Mouse (Mus musculus): ENCODE results near the gene Maml3. TPM values are rescaled to one million over a fixed set of nuclear protein-coding genes. Genes with fewer than 3 reads are reported as not detected.

Maml3 gene
- total and polyA plus RNA-seq, 3 experiments: 0.81 to 1.8 (median 0.98) TPM

DNA sequence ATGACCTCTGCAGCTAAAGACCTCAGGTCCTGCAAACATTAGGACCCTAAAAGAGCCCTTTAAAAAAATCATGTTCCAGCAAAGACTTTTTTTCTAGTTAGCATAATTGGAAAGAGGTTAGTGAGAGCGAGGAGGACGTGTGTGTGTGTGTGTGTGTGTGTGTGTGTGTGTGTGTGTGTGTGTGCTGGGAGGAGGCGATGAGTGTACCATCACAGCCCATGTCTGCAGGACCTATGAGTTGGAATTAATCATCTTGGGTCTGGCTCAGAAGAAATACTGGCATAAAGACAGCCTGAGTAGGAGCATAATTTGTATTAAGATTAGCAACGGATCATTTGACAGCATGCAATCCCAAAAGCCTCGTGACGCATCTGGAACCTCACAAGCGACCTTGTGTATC is 251.3 kb downstream of the Maml3 start:
- Histone ChIP-seq H3K4me3 (replicated peaks in 1 of 3; ENCODE audit: low read depth in 2 of 3, low read length in 2 of 3, poor library complexity in 1 of 3) (no peak overlapping the region), H3K4me2 (ENCODE audit: insufficient read depth, low read depth, poor library complexity, severe bottlenecking) (no peak overlapping the region), H3K27ac (ENCODE audit: insufficient read depth, low read depth) (no peak overlapping the region), H3K27me3 (replicated peaks) (no peaks in the 10 kb centered on the region), H3K36me3 (replicated peaks in 1 of 2; ENCODE audit: control insufficient read depth in 1 of 2, insufficient read depth in 1 of 2, low read length in 1 of 2) (peaks cover 0 to 7% of the 10 kb centered on the region in 2 experiments), H3K79me2 (replicated peaks; ENCODE audit: control insufficient read depth, extremely low read depth, insufficient read depth, poor library complexity, severe bottlenecking) (no peaks in the 10 kb centered on the region), H3K9ac (ENCODE audit: insufficient read depth, low read depth) (no peak overlapping the region), H3K9me3 (replicated peaks; ENCODE audit: low read length) (no peaks in the 10 kb centered on the region), H3K4me1 (ENCODE audit: control insufficient read depth in 1 of 2, insufficient read depth in 2 of 2) (peaks cover under 1 to 5% of the 10 kb centered on the region in 2 experiments; a peak in 3 of 4 replicates)
- in situ Hi-C loops (cut with MboI; ENCODE audit: low pct_ligation_motif_present, low pct_unique_long_range_greater_than_20kb, low sequenced_read_pairs) (no loop called here), dilution Hi-C loops (cut with MboI; ENCODE audit: extremely low pct_ligation_motif_present, extremely low pct_unique_long_range_greater_than_20kb, low sequenced_read_pairs) (no loop called here)
- no peak for DNase-seq (ENCODE audit: extremely low read depth)
- no peak for TF ChIP-seq ZNF384 (IDR thresholded peaks at IDR 0.05; ENCODE audit: low read depth, low read length)
- no peak for TF ChIP-seq USF2 (conservative IDR thresholded peaks at IDR 0.05; ENCODE audit: low read depth, low read length)

DNA sequence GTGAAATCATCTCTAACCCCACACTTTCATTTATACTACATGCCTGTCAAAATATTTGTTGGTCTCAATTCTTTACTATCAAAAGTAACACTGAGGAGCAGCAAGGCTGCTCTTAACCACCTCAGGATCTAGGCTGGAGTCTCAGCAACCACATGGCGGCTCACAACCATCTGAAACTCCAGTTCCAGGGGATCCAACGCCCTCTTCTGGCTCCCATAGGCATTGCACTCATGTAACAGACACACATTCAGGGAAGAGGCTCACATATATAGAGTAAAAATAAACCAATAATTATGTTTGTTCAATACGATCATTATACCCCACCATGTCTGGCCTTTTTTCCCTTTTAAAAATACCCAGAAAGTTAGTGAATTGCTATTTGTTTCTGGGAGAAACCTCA is 252.2 kb downstream of the Maml3 start:
- dilution Hi-C loops (cut with MboI; ENCODE audit: extremely low pct_ligation_motif_present, extremely low pct_unique_long_range_greater_than_20kb, low sequenced_read_pairs): no loop called here

DNA sequence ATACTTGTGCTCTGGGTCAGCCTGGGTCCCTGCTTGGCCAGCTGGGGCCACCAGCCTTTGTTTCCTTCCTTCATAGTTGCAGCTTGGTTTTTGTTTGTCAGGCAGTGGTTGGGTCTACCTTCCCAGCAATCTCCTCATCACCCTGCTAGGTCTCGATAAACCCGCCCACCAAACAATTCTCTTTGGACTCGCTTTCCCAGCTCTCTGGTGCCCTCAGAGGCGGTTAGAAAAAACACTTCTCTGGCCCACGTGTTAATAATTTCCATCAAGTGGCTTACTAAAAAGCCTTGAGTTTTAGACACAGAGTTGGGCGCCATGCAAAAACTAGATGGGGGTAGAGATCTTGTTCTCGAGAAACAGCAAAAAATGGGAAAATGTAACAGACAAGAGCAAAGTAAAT is 253.3 kb downstream of the Maml3 start:
- Histone ChIP-seq H3K36me3 (replicated peaks in 1 of 2; ENCODE audit: control insufficient read depth in 1 of 2, insufficient read depth in 1 of 2, low read length in 1 of 2) (peaks cover 0 to 7% of the 10 kb centered on the region in 2 experiments), H3K4me2 (ENCODE audit: insufficient read depth, low read depth, poor library complexity, severe bottlenecking) (no peak overlapping the region), H3K4me3 (replicated peaks in 1 of 3; ENCODE audit: low read depth in 2 of 3, low read length in 2 of 3, poor library complexity in 1 of 3) (no peak overlapping the region), H3K27ac (ENCODE audit: insufficient read depth, low read depth) (no peak overlapping the region), H3K4me1 (ENCODE audit: control insufficient read depth in 1 of 2, insufficient read depth in 2 of 2) (peaks cover 0 to 3% of the 10 kb centered on the region in 2 experiments; a peak in 1 of 4 replicates), H3K9ac (ENCODE audit: insufficient read depth, low read depth) (no peak overlapping the region), H3K9me3 (replicated peaks; ENCODE audit: low read length) (no peaks in the 10 kb centered on the region), H3K27me3 (replicated peaks) (no peaks in the 10 kb centered on the region), H3K79me2 (replicated peaks; ENCODE audit: control insufficient read depth, extremely low read depth, insufficient read depth, poor library complexity, severe bottlenecking) (no peaks in the 10 kb centered on the region)
- dilution Hi-C loops (cut with MboI; ENCODE audit: extremely low pct_ligation_motif_present, extremely low pct_unique_long_range_greater_than_20kb, low sequenced_read_pairs) (no loop called here), in situ Hi-C loops (cut with MboI; ENCODE audit: low pct_ligation_motif_present, low pct_unique_long_range_greater_than_20kb, low sequenced_read_pairs) (no loop called here)
- 0 out of 2 replicates have a peak, but pooled peaks have one; percentile 5 for TF ChIP-seq SMC3 (IDR thresholded peaks at IDR 0.05; ENCODE audit: low read depth, low read length)
- TF ChIP-seq MEF2A (IDR thresholded peaks at IDR 0.05; ENCODE audit: borderline replicate concordance, low read depth, low read length): no peak
- no peak for DNase-seq (ENCODE audit: extremely low read depth)

More for the DNA sequence above, 252.2 kb downstream of the Maml3 start:
- Histone ChIP-seq H3K4me3 (replicated peaks in 1 of 3; ENCODE audit: low read depth in 2 of 3, low read length in 2 of 3, poor library complexity in 1 of 3) (no peak overlapping the region), H3K27ac (ENCODE audit: insufficient read depth, low read depth) (no peak overlapping the region), H3K27me3 (replicated peaks) (no peaks in the 10 kb centered on the region), H3K4me2 (ENCODE audit: insufficient read depth, low read depth, poor library complexity, severe bottlenecking) (no peak overlapping the region), H3K4me1 (ENCODE audit: control insufficient read depth in 1 of 2, insufficient read depth in 2 of 2) (no peaks in the 10 kb centered on the region), H3K9me3 (replicated peaks; ENCODE audit: low read length) (no peaks in the 10 kb centered on the region), H3K9ac (ENCODE audit: insufficient read depth, low read depth) (no peak overlapping the region), H3K79me2 (replicated peaks; ENCODE audit: control insufficient read depth, extremely low read depth, insufficient read depth, poor library complexity, severe bottlenecking) (no peaks in the 10 kb centered on the region), H3K36me3 (replicated peaks in 1 of 2; ENCODE audit: control insufficient read depth in 1 of 2, insufficient read depth in 1 of 2, low read length in 1 of 2) (peaks cover 0 to 7% of the 10 kb centered on the region in 2 experiments)
- no peak for DNase-seq (ENCODE audit: extremely low read depth)
- TF ChIP-seq CTCF (conservative IDR thresholded peaks at IDR 0.05 in 1 of 2, IDR thresholded peaks at IDR 0.05 in 1 of 2; ENCODE audit: low read depth in 2 of 2, low read length in 2 of 2) (peak in 1 of 2 experiments; percentile 31; a peak in 2 of 4 replicates), ETS1 (conservative IDR thresholded peaks at IDR 0.05; ENCODE audit: low read depth, low read length) (no peak)
- in situ Hi-C loops (cut with MboI; ENCODE audit: low pct_ligation_motif_present, low pct_unique_long_range_greater_than_20kb, low sequenced_read_pairs): no loop called here

DNA sequence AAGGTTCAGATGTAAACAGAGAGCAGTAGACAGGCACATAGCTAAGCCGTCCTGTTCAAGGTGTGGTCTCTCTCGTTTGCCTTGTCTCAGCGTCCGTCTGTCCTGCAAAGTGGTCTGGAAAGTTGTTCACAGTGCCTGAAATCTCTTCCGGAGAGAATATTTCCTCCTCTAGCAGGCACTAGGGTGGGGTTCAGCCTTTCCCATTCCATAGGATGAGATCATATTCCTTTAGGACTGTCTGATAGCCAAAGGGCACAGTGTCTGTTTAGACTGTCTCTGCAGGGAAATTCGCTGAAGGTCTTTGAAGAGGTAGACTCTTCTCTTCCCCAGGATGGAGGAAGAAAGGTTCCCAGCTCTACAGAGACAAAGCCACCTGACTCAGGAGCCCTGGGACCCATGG is 255.4 kb downstream of the Maml3 start:
- Histone ChIP-seq H3K79me2 (replicated peaks; ENCODE audit: control insufficient read depth, extremely low read depth, insufficient read depth, poor library complexity, severe bottlenecking) (no peaks in the 10 kb centered on the region), H3K4me1 (ENCODE audit: control insufficient read depth in 1 of 2, insufficient read depth in 2 of 2) (peaks cover 0 to 3% of the 10 kb centered on the region in 2 experiments; a peak in 1 of 4 replicates), H3K4me3 (replicated peaks in 1 of 3; ENCODE audit: low read depth in 2 of 3, low read length in 2 of 3, poor library complexity in 1 of 3) (no peak overlapping the region), H3K9ac (ENCODE audit: insufficient read depth, low read depth) (no peak overlapping the region), H3K9me3 (replicated peaks; ENCODE audit: low read length) (no peaks in the 10 kb centered on the region), H3K4me2 (ENCODE audit: insufficient read depth, low read depth, poor library complexity, severe bottlenecking) (no peak overlapping the region), H3K27me3 (replicated peaks) (no peaks in the 10 kb centered on the region), H3K27ac (ENCODE audit: insufficient read depth, low read depth) (no peak overlapping the region), H3K36me3 (replicated peaks in 1 of 2; ENCODE audit: control insufficient read depth in 1 of 2, insufficient read depth in 1 of 2, low read length in 1 of 2) (no peaks in the 10 kb centered on the region)
- no peak for TF ChIP-seq ZMIZ1 (IDR thresholded peaks at IDR 0.05; ENCODE audit: low read depth, low read length)
- no peak for TF ChIP-seq UBTF (IDR thresholded peaks at IDR 0.05; ENCODE audit: low read depth, low read length)
- no peak for TF ChIP-seq MEF2A (IDR thresholded peaks at IDR 0.05; ENCODE audit: borderline replicate concordance, low read depth, low read length)
- no peak for TF ChIP-seq PAX5 (IDR thresholded peaks at IDR 0.05; ENCODE audit: low read length)
- no peak for TF ChIP-seq MAX (IDR thresholded peaks at IDR 0.05; ENCODE audit: low read length)
- TF ChIP-seq JUN (IDR thresholded peaks at IDR 0.05; ENCODE audit: insufficient read depth, low read depth, low read length): no peak
- no peak for TF ChIP-seq E2F4 (IDR thresholded peaks at IDR 0.05; ENCODE audit: insufficient replicate concordance, low read depth, low read length)
- no peak for TF ChIP-seq MXI1 (IDR thresholded peaks at IDR 0.05; ENCODE audit: low read depth, low read length)
- DNase-seq (ENCODE audit: extremely low read depth): no peak
- dilution Hi-C loops (cut with MboI; ENCODE audit: extremely low pct_ligation_motif_present, extremely low pct_unique_long_range_greater_than_20kb, low sequenced_read_pairs): no loop called here
- in situ Hi-C loops (cut with MboI; ENCODE audit: low pct_ligation_motif_present, low pct_unique_long_range_greater_than_20kb, low sequenced_read_pairs): no loop called here

All from CH12.LX (cell line).